Mouse (Mus musculus): ENCODE data around the gene Ifitm10.

GRCm38 (mm10) chr7:142360743-142361142 is 12.8 kb downstream of the Ifitm10 start:
- TF ChIP-seq GATA1 (IDR thresholded peaks at IDR 0.05; ENCODE audit: borderline replicate concordance, low read length): no peak
- no peak for TF ChIP-seq FLI1 (IDR thresholded peaks at IDR 0.05; ENCODE audit: low read length)
